Mouse (Mus musculus) layer of hippocampus, adult 6 months (tissue): ENCODE measurements around the gene Gpr173. TPM values are rescaled to one million over a fixed set of nuclear protein-coding genes. Genes with fewer than 3 reads are reported as not detected.

Source experiments
- long read RNA-seq, 2 experiments: library from polyadenylated mRNA; unstranded; transcript quantifications; one replicate each; pipeline ENCODE4 v2.0.0; 2019 to 2020
- polyA plus RNA-seq: library from polyadenylated mRNA; unstranded; fragments of <200 nt; fragmentation: Nextera tagmentation; gene quantifications from 2 replicates; pipeline ENCODE4 v1.2.3, GENCODE M21; 2021

Gene Gpr173
- 2.6 and 2.7 TPM in 2 replicates for polyA plus RNA-seq
- long read RNA-seq, experiment 1, partial matches to known transcripts, result 0 of 5 reads
- long read RNA-seq, experiment 1, other reads (novel, unspliced or antisense), result 3 of 5 reads
- long read RNA-seq, experiment 2, partial matches to known transcripts, result 0 of 5 reads
- long read RNA-seq, experiment 2, other reads (novel, unspliced or antisense), result 5 of 5 reads

GRCm38 (mm10) chrX:152368397-152369273, at the start of gene Gpr173:
Gene Gpr173 (minus strand): TSS chrX:152368704.

GRCm38 (mm10) chrX:152342358-152342901, 26.1 kb downstream of the Gpr173 start, which contains the start of gene Tspyl2:
Gene Tspyl2 (minus strand): TSS chrX:152342425.

GRCm38 (mm10) chrX:152326996-152327688, 41.4 kb downstream of the Gpr173 start, which contains the start of gene Kantr:
Gene Kantr (minus strand): TSS chrX:152327495.

Other genes with a start within 250 kb of the Gpr173 start
- 9.8 and 10.0 TPM in 2 replicates for gene Iqsec2, start 224.4 kb downstream of the Gpr173 start, polyA plus RNA-seq
- 12.8 and 13.4 TPM in 2 replicates for gene Kdm5c, start 135.7 kb downstream of the Gpr173 start, polyA plus RNA-seq
- 37.6 and 38.2 TPM in 2 replicates for gene Kantr, start 41.2 kb downstream of the Gpr173 start, polyA plus RNA-seq
- gene Tspyl2, start 26.3 kb downstream of the Gpr173 start, polyA plus RNA-seq, result 8.2 and 8.4 TPM in 2 replicates
- gene Cldn34a, start 194.6 kb upstream of the Gpr173 start, polyA plus RNA-seq, result not detected in 2 replicates